Mouse (Mus musculus) c-Kit-positive CD71-negative TER-119-negative erythroid progenitor cells, embryonic 14.5 days (primary cell): ENCODE measurements at regions not wholly inside any gene's neighbourhood (a gene's known extent, or its start where the extent isn't known, plus 50 kb on each side); places are given as distances from the start of the nearest gene placed in this dataset.
A peak's percentile ranks its signal among the peaks of the same experiment; 100 is the strongest.

Experiments used
- DNase-seq: peaks from one replicate; pipeline ENCODE4 v3.0.0-alpha.2; 2013; ENCODE audit warnings: low read depth

GRCm38 (mm10) chr4:62755237-62755900 lies 195.7 kb downstream of the Rgs3 start:
- DNase-seq, result peak; percentile 28

- DNase-seq, result no peak
These were observed 197.1 kb downstream of the Rgs3 start for GRCm38 (mm10) chr4:62756721-62757206.

- DNase-seq, result no peak
These were observed 201.3 kb downstream of the Rgs3 start for GRCm38 (mm10) chr4:62760748-62761604.

- peak; percentile 70 for DNase-seq
These were observed 202.0 kb downstream of the Rgs3 start for GRCm38 (mm10) chr4:62761672-62762071.

GRCm38 (mm10) chr4:62763990-62764389 lies 201.4 kb upstream of the Zfp618 start:
- DNase-seq, result peak; percentile 51

GRCm38 (mm10) chr4:62769469-62770234 lies 195.7 kb upstream of the Zfp618 start:
- no peak for DNase-seq

GRCm38 (mm10) chr4:62775005-62775609 lies 190.3 kb upstream of the Zfp618 start:
- DNase-seq, result no peak

- no peak for DNase-seq
These were observed 188.5 kb upstream of the Zfp618 start for GRCm38 (mm10) chr4:62776881-62777280.

- DNase-seq, result no peak
These were observed 187.9 kb upstream of the Zfp618 start for GRCm38 (mm10) chr4:62777436-62777835.

- DNase-seq, result no peak
These were observed 186.8 kb upstream of the Zfp618 start for GRCm38 (mm10) chr4:62778621-62779020.

GRCm38 (mm10) chr4:62780409-62780808 lies 185.0 kb upstream of the Zfp618 start:
- DNase-seq, result peak; percentile 85

- DNase-seq, result no peak
These were observed 184.5 kb upstream of the Zfp618 start for GRCm38 (mm10) chr4:62780837-62781236.

- DNase-seq, result no peak
These were observed 184.0 kb upstream of the Zfp618 start for GRCm38 (mm10) chr4:62781309-62781800.

GRCm38 (mm10) chr4:62785711-62786110 lies 179.7 kb upstream of the Zfp618 start:
- no peak for DNase-seq

GRCm38 (mm10) chr4:62789696-62790095 lies 175.7 kb upstream of the Zfp618 start:
- no peak for DNase-seq

GRCm38 (mm10) chr4:62793582-62793981 lies 171.8 kb upstream of the Zfp618 start:
- no peak for DNase-seq

GRCm38 (mm10) chr4:62795538-62795937 lies 169.8 kb upstream of the Zfp618 start:
- DNase-seq, result no peak

- DNase-seq, result no peak
These were observed 165.4 kb upstream of the Zfp618 start for GRCm38 (mm10) chr4:62799923-62800322.

- DNase-seq, result no peak
These were observed 159.5 kb upstream of the Zfp618 start for GRCm38 (mm10) chr4:62805841-62806240.

- peak; percentile 40 for DNase-seq
These were observed 158.6 kb upstream of the Zfp618 start for GRCm38 (mm10) chr4:62806786-62807185.

GRCm38 (mm10) chr4:62807926-62808552 lies 157.3 kb upstream of the Zfp618 start:
- DNase-seq, result no peak
